Mouse (Mus musculus) forebrain, embryonic 11.5 days (tissue): ENCODE measurements at regions not wholly inside any gene's neighbourhood (a gene's known extent, or its start where the extent isn't known, plus 50 kb on each side); places are given as distances from the start of the nearest gene placed in this dataset.

Experiments
- ATAC-seq: fragments of 200-750 bp; cut with Nextera tagmentation; replicated peaks from 2 replicates; pipeline ENCODE4 v1.8.0; 2017; ENCODE audit warnings: moderate TSS enrichment; ENCODE audit not compliant: low FRiP score
- DNase-seq: peaks from one replicate; pipeline ENCODE4 v3.0.0-alpha.2; 2017; ENCODE audit warnings: low spot score
- H3K27ac ChIP-seq: fragments of 300-500 bp; sonication (generic); 2 replicates; pipeline ENCODE4 v1.5.1; 2014; ENCODE audit warnings: low read depth, low read length
- H3K27me3 ChIP-seq: fragments of 300-500 bp; sonication (generic); 2 replicates; pipeline ENCODE4 v1.6.1; 2014; ENCODE audit warnings: mild to moderate bottlenecking, low read length, mixed read lengths; ENCODE audit not compliant: control insufficient read depth, insufficient read depth
- H3K36me3 ChIP-seq: fragments of 300-500 bp; sonication (generic); 2 replicates; pipeline ENCODE4 v1.6.1; 2014; ENCODE audit warnings: mild to moderate bottlenecking, low read length, moderate library complexity, mixed read lengths; ENCODE audit not compliant: control insufficient read depth, insufficient read depth
- H3K4me1 ChIP-seq: fragments of 300-500 bp; sonication (generic); replicated peaks from 2 replicates; pipeline ENCODE4 v1.6.1; 2014; ENCODE audit warnings: low read length, mixed read lengths; ENCODE audit not compliant: control insufficient read depth, insufficient read depth
- H3K4me2 ChIP-seq: fragments of 300-500 bp; sonication (generic); 2 replicates; pipeline ENCODE4 v1.6.1; 2014; ENCODE audit warnings: low read depth, mild to moderate bottlenecking, low read length, moderate library complexity, mixed read lengths; ENCODE audit not compliant: severe bottlenecking
- H3K4me3 ChIP-seq: fragments of 300-500 bp; sonication (generic); 2 replicates; pipeline ENCODE4 v1.5.1; 2014; ENCODE audit warnings: low read depth, low read length
- H3K9ac ChIP-seq: fragments of 300-500 bp; sonication (generic); 2 replicates; pipeline ENCODE4 v1.6.1; 2014; ENCODE audit warnings: low read length
- H3K9me3 ChIP-seq: fragments of 300-500 bp; sonication (generic); 2 replicates; pipeline ENCODE4 v1.6.1; 2016; ENCODE audit warnings: low read length, mixed read lengths; ENCODE audit not compliant: control insufficient read depth
- WGBS: fragments of 180-500 bp; shearing (Covaris S2); extraction: QIAGEN DNeasy Blood & Tissue Kit; methylation state at CpG from one replicate; pipeline ENCODE4 v1.1.7; 2014; 5-methylcytosine and 5-hydroxymethylcytosine counted together

DNA sequence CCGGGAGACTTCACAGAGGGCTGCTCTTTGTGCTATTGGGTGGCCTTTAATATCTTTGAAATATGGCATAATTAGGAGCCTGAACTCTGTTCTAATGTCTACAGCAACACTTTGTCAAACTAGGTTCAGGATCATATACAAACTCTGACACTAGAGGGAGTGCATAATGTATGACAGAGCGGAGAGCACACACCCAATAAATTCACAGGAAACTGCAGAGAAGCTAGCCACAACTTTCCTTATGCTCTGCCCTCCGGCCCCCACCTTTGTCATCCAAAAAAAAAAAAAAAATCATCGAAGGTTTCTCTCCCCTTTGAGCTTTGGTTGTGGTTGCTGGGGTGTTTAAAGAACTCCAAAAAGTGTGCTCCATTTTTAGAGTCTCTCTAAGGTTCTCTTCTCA lies 107.6 kb downstream of the Npy start:
- no peaks in the 10 kb centered on the region for H3K9me3 ChIP-seq
- H3K27ac ChIP-seq, result no peak overlapping the region
- H3K9ac ChIP-seq, result no peak overlapping the region
- H3K4me1 ChIP-seq, result no peaks in the 10 kb centered on the region
- no peak overlapping the region for H3K4me2 ChIP-seq
- DNase-seq (no peak), ATAC-seq (no peak)
- no peak overlapping the region for H3K4me3 ChIP-seq
- 74% methylated on average over 4 of the region's 4 CpGs for WGBS
- no peaks in the 10 kb centered on the region for H3K36me3 ChIP-seq
- H3K27me3 ChIP-seq, result no peaks in the 10 kb centered on the region

DNA sequence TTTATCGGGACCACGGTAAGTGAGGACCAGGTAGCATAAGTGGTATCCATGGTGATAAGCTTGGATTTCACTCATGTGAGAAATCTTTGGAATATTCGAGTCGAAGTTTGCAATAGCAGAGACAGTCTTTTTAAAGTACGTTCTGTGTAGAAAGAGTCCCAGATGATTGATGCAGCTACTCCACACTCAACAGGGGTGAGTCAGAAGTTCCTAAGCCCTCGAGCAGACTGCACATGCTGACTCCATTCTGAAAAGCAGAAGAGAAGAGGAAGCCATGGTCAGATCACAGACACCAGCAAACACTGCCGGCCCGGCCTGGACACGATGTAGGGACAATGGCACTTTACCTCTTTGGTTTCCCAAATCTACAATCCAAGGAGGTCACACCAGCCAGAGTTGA lies 120.6 kb downstream of the Npy start:
- no peak overlapping the region for H3K9ac ChIP-seq
- DNase-seq (no peak), ATAC-seq (no peak)
- H3K4me2 ChIP-seq, result no peak overlapping the region
- H3K4me1 ChIP-seq, result no peaks in the 10 kb centered on the region
- WGBS, result 87% methylated on average over 9 of the region's 9 CpGs
- H3K4me3 ChIP-seq, result no peak overlapping the region
- H3K9me3 ChIP-seq, result no peaks in the 10 kb centered on the region
- H3K27me3 ChIP-seq, result no peaks in the 10 kb centered on the region
- no peak overlapping the region for H3K27ac ChIP-seq
- no peaks in the 10 kb centered on the region for H3K36me3 ChIP-seq

DNA sequence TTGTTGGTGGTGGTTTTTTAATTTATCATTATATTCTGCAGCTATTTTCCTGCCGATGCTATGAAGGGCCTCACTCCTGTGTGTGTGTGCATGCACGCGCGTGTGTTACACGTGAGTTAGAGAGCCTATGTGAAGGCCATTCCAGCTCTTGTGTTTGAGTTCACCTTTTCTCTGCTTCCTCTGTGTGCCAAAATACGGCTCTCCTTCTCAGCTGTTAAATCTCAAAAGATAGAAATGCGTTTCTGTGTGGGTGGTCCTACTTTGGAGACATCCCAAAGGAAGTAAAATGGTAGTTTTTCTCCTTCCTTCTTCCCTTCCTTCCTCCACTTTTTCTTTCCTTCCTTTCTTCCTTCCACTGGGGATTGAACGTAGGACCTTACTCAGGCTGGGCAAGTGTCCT lies 136.4 kb downstream of the Npy start:
- Histone ChIP-seq H3K4me3 (no peak overlapping the region), H3K27ac (no peak overlapping the region), H3K4me1 (no peaks in the 10 kb centered on the region), H3K9ac (no peak overlapping the region), H3K36me3 (no peaks in the 10 kb centered on the region), H3K4me2 (no peak overlapping the region), H3K9me3 (no peaks in the 10 kb centered on the region), H3K27me3 (no peaks in the 10 kb centered on the region)
- DNase-seq (no peak), ATAC-seq (no peak)
- WGBS, result 96% methylated on average over 8 of the region's 8 CpGs

DNA sequence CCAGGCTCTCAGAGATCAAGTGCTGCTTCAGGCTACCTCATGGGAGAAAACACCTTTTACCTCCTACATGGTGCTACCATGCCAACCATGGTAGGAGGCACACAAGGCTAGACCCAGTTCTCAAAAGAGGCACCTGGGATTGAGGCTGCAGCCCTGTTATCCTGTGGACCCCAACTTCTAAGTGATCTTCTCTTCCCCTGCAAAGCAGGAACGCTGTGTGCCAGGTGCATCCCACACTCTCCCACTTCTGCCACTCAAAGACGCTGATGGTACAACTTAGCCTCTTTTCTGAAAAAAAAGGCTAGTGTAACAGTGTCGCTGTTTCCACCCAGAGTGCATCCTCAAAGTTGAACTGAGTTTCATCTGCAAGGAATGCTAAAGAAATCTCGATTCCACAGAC lies 138.7 kb downstream of the Npy start:
- H3K4me2 ChIP-seq, result no peak overlapping the region
- H3K36me3 ChIP-seq, result no peaks in the 10 kb centered on the region
- no peak overlapping the region for H3K27ac ChIP-seq
- WGBS, result 94% methylated on average over 4 of the region's 4 CpGs
- no peak for ATAC-seq
- DNase-seq, result no peak
- no peaks in the 10 kb centered on the region for H3K4me1 ChIP-seq
- no peaks in the 10 kb centered on the region for H3K27me3 ChIP-seq
- H3K4me3 ChIP-seq, result no peak overlapping the region
- H3K9me3 ChIP-seq, result no peaks in the 10 kb centered on the region
- H3K9ac ChIP-seq, result no peak overlapping the region

DNA sequence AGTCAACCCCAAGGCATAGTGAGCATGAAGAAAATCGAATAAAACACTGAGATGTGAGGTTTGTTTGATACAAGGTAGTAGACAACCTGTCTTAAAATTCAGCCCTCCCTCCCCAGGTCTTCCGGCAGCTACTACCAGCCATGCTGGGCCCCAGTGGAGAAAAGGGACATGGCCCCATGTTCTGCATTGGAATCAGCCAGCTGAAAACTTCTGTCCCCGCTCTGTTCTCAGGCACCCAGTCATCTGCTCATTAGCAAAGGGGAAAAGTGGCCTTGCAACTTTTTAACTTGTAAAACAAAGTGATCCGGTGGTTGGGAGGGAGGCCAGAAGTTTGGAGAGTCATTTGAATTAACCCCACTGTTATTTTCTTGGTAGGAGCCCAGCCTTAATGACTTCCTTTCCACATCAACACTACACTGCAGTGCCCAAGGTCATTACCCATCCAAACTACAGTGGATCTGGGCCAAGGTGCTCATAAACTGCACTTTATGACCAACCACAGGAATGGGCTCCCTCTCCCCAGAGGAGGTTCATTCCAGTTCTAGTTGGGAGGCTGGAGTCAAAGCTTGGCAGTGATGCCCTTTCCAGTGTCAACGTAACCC lies 143.5 kb downstream of the Npy start:
- 83% methylated on average over 5 of the region's 5 CpGs for WGBS
- ATAC-seq (no peak), DNase-seq (no peak)
- Histone ChIP-seq H3K4me2 (no peak overlapping the region), H3K9ac (no peak overlapping the region), H3K4me3 (no peak overlapping the region), H3K4me1 (no peaks in the 10 kb centered on the region), H3K9me3 (no peaks in the 10 kb centered on the region), H3K27ac (no peak overlapping the region), H3K36me3 (no peaks in the 10 kb centered on the region), H3K27me3 (no peaks in the 10 kb centered on the region)

DNA sequence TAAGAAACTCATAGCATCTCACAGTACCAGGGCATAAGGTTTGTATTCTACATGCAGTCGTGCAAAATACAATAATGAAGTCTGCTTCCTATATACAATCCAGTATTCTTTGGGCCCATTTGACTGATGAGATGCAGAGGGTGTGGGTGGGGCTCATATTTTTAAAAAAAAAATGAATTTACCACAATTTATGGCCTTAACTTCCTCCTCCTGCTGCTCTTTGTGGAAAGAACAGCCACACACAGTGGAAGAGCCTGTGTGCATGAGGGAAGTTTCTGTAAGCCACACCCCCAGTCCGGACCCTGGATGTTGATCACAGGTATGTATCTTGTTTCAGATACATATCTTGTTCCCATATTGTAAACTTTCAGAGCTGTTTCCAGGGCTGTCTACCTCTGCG lies 143.5 kb upstream of the Mpp6 start:
- DNase-seq, result no peak
- H3K9ac ChIP-seq, result no peak overlapping the region
- no peaks in the 10 kb centered on the region for H3K9me3 ChIP-seq
- ATAC-seq, result no peak
- 93% methylated on average over 3 of the region's 3 CpGs for WGBS
- H3K4me2 ChIP-seq, result no peak overlapping the region
- no peaks in the 10 kb centered on the region for H3K4me1 ChIP-seq
- H3K27ac ChIP-seq, result no peak overlapping the region
- H3K36me3 ChIP-seq, result no peaks in the 10 kb centered on the region
- no peak overlapping the region for H3K4me3 ChIP-seq
- no peaks in the 10 kb centered on the region for H3K27me3 ChIP-seq

DNA sequence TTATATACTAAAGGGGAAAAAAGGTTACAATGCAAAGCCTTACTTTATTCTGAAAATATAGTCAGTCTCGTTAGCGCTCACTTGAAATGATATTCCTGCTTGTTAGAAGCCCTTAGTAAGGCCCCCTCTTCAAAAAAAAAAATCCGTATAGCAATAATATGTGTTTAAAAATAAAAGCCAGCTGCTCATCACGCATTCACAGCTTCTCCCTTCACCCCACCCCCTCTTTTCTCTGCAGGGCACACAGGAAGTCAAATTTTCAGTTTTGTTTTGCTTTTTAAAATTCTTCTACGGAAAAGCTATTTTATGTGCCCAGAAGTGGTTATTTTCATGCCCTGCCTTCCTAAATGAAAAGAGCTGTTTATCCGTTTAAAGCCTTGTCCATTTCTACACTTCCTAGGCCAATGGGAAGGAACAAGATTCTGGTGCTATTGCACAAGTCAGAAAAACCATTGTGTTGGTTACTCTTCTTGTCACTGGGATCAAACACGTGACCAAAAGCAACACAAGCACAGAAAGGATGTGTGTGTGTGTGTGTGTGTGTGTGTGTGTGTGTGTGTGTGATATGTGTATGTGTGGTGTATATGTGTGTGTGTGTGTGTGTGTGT lies 136.7 kb upstream of the Mpp6 start:
- no peaks in the 10 kb centered on the region for H3K36me3 ChIP-seq
- H3K27me3 ChIP-seq, result no peaks in the 10 kb centered on the region
- ATAC-seq (no peak), DNase-seq (no peak)
- no peak overlapping the region for H3K4me3 ChIP-seq
- H3K4me2 ChIP-seq, result no peak overlapping the region
- H3K27ac ChIP-seq, result no peak overlapping the region
- no peak overlapping the region for H3K9ac ChIP-seq
- H3K9me3 ChIP-seq, result no peaks in the 10 kb centered on the region
- WGBS, result 72% methylated on average over 7 of the region's 7 CpGs
- H3K4me1 ChIP-seq, result no peaks in the 10 kb centered on the region

- Histone ChIP-seq H3K36me3 (no peaks in the 10 kb centered on the region), H3K4me1 (no peaks in the 10 kb centered on the region), H3K9me3 (no peaks in the 10 kb centered on the region), H3K4me2 (no peak overlapping the region), H3K27me3 (no peaks in the 10 kb centered on the region), H3K9ac (no peak overlapping the region), H3K4me3 (no peak overlapping the region), H3K27ac (no peak overlapping the region)
- WGBS, result 80% methylated on average over 11 of the region's 11 CpGs
- ATAC-seq, result no peak
- no peak for DNase-seq
Observed at GRCm38 (mm10) chr6:49977783-49978182, 132.3 kb upstream of the Mpp6 start.

GRCm38 (mm10) chr6:49983740-49984139 lies 126.3 kb upstream of the Mpp6 start:
- Histone ChIP-seq H3K27me3 (no peaks in the 10 kb centered on the region), H3K9ac (no peak overlapping the region), H3K4me1 (peaks cover 2% of the 10 kb centered on the region; the same call in 1 of the 2 replicates), H3K4me3 (no peak overlapping the region), H3K4me2 (no peak overlapping the region), H3K36me3 (no peaks in the 10 kb centered on the region), H3K27ac (no peak overlapping the region), H3K9me3 (no peaks in the 10 kb centered on the region)
- no peak for DNase-seq
- no peak for ATAC-seq
- WGBS, result 57% methylated on average over 4 of the region's 4 CpGs
